14 mouse cellular contexts compared by ENCODE assay signal in the genomic region with DNA sequence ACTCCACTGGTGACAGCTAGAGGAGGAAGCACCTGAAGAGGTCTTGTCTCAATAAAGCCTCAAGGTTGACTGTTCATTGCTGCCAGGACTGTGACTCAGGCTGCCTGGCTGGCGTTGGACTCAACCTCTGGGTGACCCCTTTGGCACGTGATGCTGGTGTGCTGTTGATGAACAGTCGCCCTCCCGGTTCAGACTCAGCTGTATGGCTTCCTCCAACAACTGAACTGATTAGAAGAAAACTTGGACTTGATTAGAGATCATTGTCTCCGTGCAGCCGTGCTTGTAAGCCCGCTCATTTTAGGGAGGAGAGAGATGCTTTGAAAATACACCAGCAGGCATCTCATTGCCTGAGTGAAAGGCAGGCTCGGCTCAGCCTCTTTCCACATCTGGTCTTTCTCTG.
DNase-seq lines count a peak whose midpoint lies in the region; ATAC-seq and TF ChIP-seq lines count a peak whose summit lies in the region.
"Had no signal": no experiment of that assay in that cellular context is flagged by ENCODE, and none has a peak within 500 bp of the region (broad histone marks: within the 10 kb centered on the region; RNA-seq: fewer than 3 reads in every experiment).

No protein-coding gene starts in this region.

- H3K4me2 ChIP-seq in forebrain, embryonic 14.5 days (ENCODE audit: low read length), result no peak overlapping the region
- no peak overlapping the region for H3K4me2 ChIP-seq in forebrain, embryonic 12.5 days
- H3K4me2 ChIP-seq in midbrain, embryonic 11.5 days, result no peak overlapping the region
- no peak overlapping the region for H3K4me2 ChIP-seq in midbrain, postnatal 0 days (ENCODE audit: low read depth, low read length, poor library complexity, severe bottlenecking)
- H3K4me2 ChIP-seq in stomach, postnatal 0 days (replicated peaks; ENCODE audit: low read depth), result no peak overlapping the region
- H3K4me2 ChIP-seq: embryonic facial prominence, embryonic 12.5 days; midbrain, embryonic 12.5 days had no signal

- H3K4me1 ChIP-seq in forebrain, embryonic 14.5 days (ENCODE audit: control insufficient read depth, insufficient read depth, low read length), result peaks cover 6% of the 10 kb centered on the region
- peaks cover 16% of the 10 kb centered on the region for H3K4me1 ChIP-seq in forebrain, embryonic 12.5 days
- no peaks in the 10 kb centered on the region for H3K4me1 ChIP-seq in midbrain, embryonic 11.5 days (ENCODE audit: control insufficient read depth, insufficient read depth, low read length)
- no peaks in the 10 kb centered on the region for H3K4me1 ChIP-seq in midbrain, postnatal 0 days (ENCODE audit: insufficient read depth, low read length)
- no peaks in the 10 kb centered on the region for H3K4me1 ChIP-seq in stomach, postnatal 0 days (replicated peaks; ENCODE audit: control insufficient read depth, insufficient read depth)

- no peak overlapping the region for H3K4me3 ChIP-seq in forebrain, embryonic 14.5 days (ENCODE audit: low read depth, low read length)
- H3K4me3 ChIP-seq in forebrain, embryonic 12.5 days (replicated peaks), result no peak overlapping the region
- no peak overlapping the region for H3K4me3 ChIP-seq in midbrain, embryonic 11.5 days (ENCODE audit: low read depth, low read length)
- H3K4me3 ChIP-seq in midbrain, postnatal 0 days (ENCODE audit: low read depth, low read length), result no peak overlapping the region
- no peak overlapping the region for H3K4me3 ChIP-seq in stomach, postnatal 0 days (ENCODE audit: low read depth, low read length)
- H3K4me3 ChIP-seq in layer of hippocampus, adult 2 months, result no peak overlapping the region
- H3K4me3 ChIP-seq: embryonic facial prominence, embryonic 12.5 days; midbrain, embryonic 12.5 days had no signal

- DNase-seq in forebrain, embryonic 14.5 days (ENCODE audit: low spot score), result peak; percentile 41
- DNase-seq in midbrain, embryonic 11.5 days (ENCODE audit: low spot score, missing footprints), result peak; percentile 41
- no peak for DNase-seq in midbrain, postnatal 0 days (ENCODE audit: low spot score)
- peak; percentile 13 to 15 for DNase-seq in kidney, adult 8-10 months
- DNase-seq in stomach, postnatal 0 days (ENCODE audit: low spot score), result peak; percentile 18
- no peak for DNase-seq in layer of hippocampus, adult 2 months (ENCODE audit: low spot score in 2 of 2)
- DNase-seq in cerebellum, postnatal 4 days (ENCODE audit: low spot score in 2 of 2), result no peak
- DNase-seq: B cell, adult 2 months; gastrocnemius, postnatal 10 days had no signal

- H3K36me3 ChIP-seq in forebrain, embryonic 14.5 days (ENCODE audit: control insufficient read depth, insufficient read depth, low read length), result no peaks in the 10 kb centered on the region
- H3K36me3 ChIP-seq in forebrain, embryonic 12.5 days (replicated peaks), result no peaks in the 10 kb centered on the region
- no peaks in the 10 kb centered on the region for H3K36me3 ChIP-seq in midbrain, embryonic 11.5 days (ENCODE audit: control insufficient read depth, insufficient read depth, low read length)
- H3K36me3 ChIP-seq in midbrain, postnatal 0 days (ENCODE audit: insufficient read depth, low read length), result no peaks in the 10 kb centered on the region
- no peaks in the 10 kb centered on the region for H3K36me3 ChIP-seq in stomach, postnatal 0 days (ENCODE audit: control insufficient read depth, insufficient read depth, low read length)
- H3K36me3 ChIP-seq: embryonic facial prominence, embryonic 12.5 days; midbrain, embryonic 12.5 days had no signal

- TF ChIP-seq CTCF in midbrain, postnatal 0 days (IDR thresholded peaks at IDR 0.05), result no peak
- no peak for TF ChIP-seq CTCF in stomach, postnatal 0 days (IDR thresholded peaks at IDR 0.05; ENCODE audit: low read depth)
- TF ChIP-seq CTCF in layer of hippocampus, adult 2 months (conservative IDR thresholded peaks at IDR 0.05), result no peak

- no peak overlapping the region for H3K9ac ChIP-seq in forebrain, embryonic 14.5 days (ENCODE audit: low read length)
- no peak overlapping the region for H3K9ac ChIP-seq in forebrain, embryonic 12.5 days
- H3K9ac ChIP-seq in midbrain, embryonic 11.5 days (ENCODE audit: low read length), result no peak overlapping the region
- H3K9ac ChIP-seq in midbrain, postnatal 0 days (replicated peaks; ENCODE audit: low read length, poor library complexity, severe bottlenecking), result no peak overlapping the region
- H3K9ac ChIP-seq in stomach, postnatal 0 days (ENCODE audit: low read length), result no peak overlapping the region
- H3K9ac ChIP-seq: embryonic facial prominence, embryonic 12.5 days; liver, embryonic 14.5 days; midbrain, embryonic 12.5 days had no signal

- peak; percentile 50 for ATAC-seq in forebrain, embryonic 14.5 days
- no peak for ATAC-seq in forebrain, embryonic 12.5 days (ENCODE audit: low FRiP score)
- ATAC-seq in midbrain, embryonic 11.5 days (ENCODE audit: low FRiP score), result no peak
- ATAC-seq in midbrain, postnatal 0 days (ENCODE audit: low FRiP score), result no peak
- ATAC-seq in stomach, postnatal 0 days (ENCODE audit: low FRiP score, low TSS enrichment), result no peak
- ATAC-seq: Patski had no signal

- TF ChIP-seq EP300 in stomach, postnatal 0 days (optimal IDR thresholded peaks at IDR 0.05), result no peak

- peak overlapping the region; percentile 58; the same call in 1 of the 2 replicates for H3K27ac ChIP-seq in forebrain, embryonic 14.5 days (ENCODE audit: low read depth, low read length)
- H3K27ac ChIP-seq in forebrain, embryonic 12.5 days, result no peak overlapping the region
- no peak overlapping the region for H3K27ac ChIP-seq in midbrain, embryonic 11.5 days (ENCODE audit: low read depth, low read length)
- H3K27ac ChIP-seq in midbrain, postnatal 0 days (ENCODE audit: low read depth, low read length), result no peak overlapping the region; the same call in 1 of the 2 replicates
- no peak overlapping the region for H3K27ac ChIP-seq in stomach, postnatal 0 days (replicated peaks)
- H3K27ac ChIP-seq in layer of hippocampus, adult 2 months, result no peak overlapping the region
- H3K27ac ChIP-seq: embryonic facial prominence, embryonic 12.5 days; liver, embryonic 14.5 days; midbrain, embryonic 12.5 days had no signal

- no peaks in the 10 kb centered on the region for H3K27me3 ChIP-seq in forebrain, embryonic 14.5 days (replicated peaks; ENCODE audit: control insufficient read depth, insufficient read depth, low read length)
- H3K27me3 ChIP-seq in forebrain, embryonic 12.5 days, result peaks cover 6% of the 10 kb centered on the region; the same call in 1 of the 2 replicates
- H3K27me3 ChIP-seq in midbrain, embryonic 11.5 days (ENCODE audit: control insufficient read depth, insufficient read depth, low read length), result no peaks in the 10 kb centered on the region
- H3K27me3 ChIP-seq in midbrain, postnatal 0 days (ENCODE audit: insufficient read depth, low read length), result no peaks in the 10 kb centered on the region
- no peaks in the 10 kb centered on the region for H3K27me3 ChIP-seq in stomach, postnatal 0 days (ENCODE audit: control insufficient read depth, insufficient read depth, low read length)
- H3K27me3 ChIP-seq: embryonic facial prominence, embryonic 12.5 days had no signal

- WGBS in forebrain, embryonic 14.5 days, result 14% methylated on average over 8 of the region's 8 CpGs
- 35% methylated on average over 8 of the region's 8 CpGs for WGBS in forebrain, embryonic 12.5 days
- 65% methylated on average over 8 of the region's 8 CpGs for WGBS in midbrain, embryonic 11.5 days
- WGBS in midbrain, postnatal 0 days, result 56% methylated on average over 8 of the region's 8 CpGs
- whole genome bisulfite sequencing in stomach, postnatal 0 days, result 47% methylated on average over 8 of the region's 8 CpGs

- H3K9me3 ChIP-seq in forebrain, embryonic 14.5 days (replicated peaks; ENCODE audit: control insufficient read depth, low read length), result no peaks in the 10 kb centered on the region
- no peaks in the 10 kb centered on the region for H3K9me3 ChIP-seq in forebrain, embryonic 12.5 days
- no peaks in the 10 kb centered on the region for H3K9me3 ChIP-seq in midbrain, embryonic 11.5 days (ENCODE audit: control insufficient read depth, low read length)
- no peaks in the 10 kb centered on the region for H3K9me3 ChIP-seq in midbrain, postnatal 0 days (ENCODE audit: low read length)
- no peaks in the 10 kb centered on the region for H3K9me3 ChIP-seq in stomach, postnatal 0 days (ENCODE audit: control insufficient read depth, low read length)
- H3K9me3 ChIP-seq: embryonic facial prominence, embryonic 12.5 days; midbrain, embryonic 12.5 days had no signal

Comparison
In these comparisons a context has a peak if more than half of its experiments do, and no peak if none do; other contexts are left out.
1. DNase-seq: peak in forebrain, embryonic 14.5 days (single experiment), midbrain, embryonic 11.5 days (single experiment), kidney, adult 8-10 months (2 of 2) and stomach, postnatal 0 days (single experiment); none in midbrain, postnatal 0 days (single experiment), layer of hippocampus, adult 2 months (0 of 2) and cerebellum, postnatal 4 days (0 of 2).